Mouse (Mus musculus): ENCODE measurements around the gene Naip1.

- TF ChIP-seq CTCF (IDR thresholded peaks at IDR 0.05; ENCODE audit: low read depth, low read length) = no peak
- TF ChIP-seq POLR2A (IDR thresholded peaks at IDR 0.05; ENCODE audit: extremely low read depth, insufficient read depth, low read length) = no peak
Observed at GRCm38 (mm10) chr13:100491623-100492022, 39.0 kb upstream of the Naip1 start.
